Mouse (Mus musculus) MEL (cell line): ENCODE measurements at regions not wholly inside any gene's neighbourhood (a gene's known extent, or its start where the extent isn't known, plus 50 kb on each side); places are given as distances from the start of the nearest gene placed in this dataset.

Experiments used
- DNase-seq: peaks from one replicate; pipeline ENCODE4 v3.0.0; 2011; ENCODE audit warnings: low read depth, low spot score
- H3K27ac ChIP-seq: 2 replicates; pipeline ENCODE4 v1.5.1; 2012; ENCODE audit warnings: low read depth, mild to moderate bottlenecking, control low read depth, low read length, moderate library complexity; ENCODE audit not compliant: control insufficient read depth
- H3K27me3 ChIP-seq, 2 experiments: fragments of 150-350 bp in 1 of 2; sonication (generic) in 1 of 2; 2 replicates each; pipeline ENCODE4 v1.6.1; 2012; ENCODE audit warnings: low read length in 2 of 2, mild to moderate bottlenecking in 2 of 2, improper control_type of control experiment in 1 of 2, moderate library complexity in 1 of 2; ENCODE audit not compliant: insufficient read depth in 2 of 2, control insufficient read depth in 1 of 2
- H3K36me3 ChIP-seq, 2 experiments: 2 replicates each; pipeline ENCODE4 v1.6.1; 2012 to 2014; ENCODE audit warnings: low read length in 2 of 2, improper control_type of control experiment in 1 of 2, inconsistent platforms in 1 of 2, mild to moderate bottlenecking in 1 of 2; ENCODE audit not compliant: insufficient read depth in 2 of 2, control insufficient read depth in 1 of 2
- H3K4me1 ChIP-seq, 2 experiments: fragments of 150-350 bp in 1 of 2; sonication (generic) in 1 of 2; 2 replicates each; pipeline ENCODE4 v1.6.1; 2012; ENCODE audit warnings: low read length in 2 of 2, improper control_type of control experiment in 1 of 2, mild to moderate bottlenecking in 1 of 2; ENCODE audit not compliant: insufficient read depth in 2 of 2, control insufficient read depth in 1 of 2
- H3K4me3 ChIP-seq, 2 experiments: fragments of 150-350 bp in 1 of 2; sonication (generic) in 1 of 2; 2 replicates each; pipeline ENCODE4 v1.5.1; 2012; ENCODE audit warnings: low read depth in 2 of 2, low read length in 2 of 2, mild to moderate bottlenecking in 2 of 2, moderate library complexity in 2 of 2, control low read depth in 1 of 2, improper control_type of control experiment in 1 of 2; ENCODE audit not compliant: control insufficient read depth in 1 of 2, insufficient read depth in 1 of 2
- H3K79me2 ChIP-seq: 2 replicates; pipeline ENCODE4 v1.6.1; 2012; ENCODE audit warnings: mild to moderate bottlenecking, low read length, moderate library complexity; ENCODE audit not compliant: control insufficient read depth, poor library complexity, insufficient read depth
- H3K9ac ChIP-seq: 2 replicates; pipeline ENCODE4 v1.6.1; 2012; ENCODE audit warnings: low read depth, mild to moderate bottlenecking, control low read depth, low read length, moderate library complexity; ENCODE audit not compliant: control insufficient read depth, poor library complexity, severe bottlenecking
- H3K9me3 ChIP-seq: fragments of 150-350 bp; sonication (generic); replicated peaks from 2 replicates; pipeline ENCODE4 v1.6.1; 2012; ENCODE audit warnings: mild to moderate bottlenecking, low read length, improper control_type of control experiment, moderate library complexity; ENCODE audit not compliant: insufficient read depth
- CTCF ChIP-seq, 3 experiments: IDR thresholded peaks in 2 of 3; conservative IDR thresholded peaks in 1 of 3; 2 replicates each; pipeline ENCODE4 v1.5.1; 2011 to 2012; ENCODE audit warnings: low read length in 3 of 3, low read depth in 2 of 3, mild to moderate bottlenecking in 2 of 3, improper control_type of control experiment in 1 of 3, inconsistent platforms in 1 of 3, mixed read lengths in 1 of 3, moderate library complexity in 1 of 3; ENCODE audit not compliant: control insufficient read depth in 1 of 3, insufficient read depth in 1 of 3, poor library complexity in 1 of 3, severe bottlenecking in 1 of 3
- GATA1 ChIP-seq: IDR thresholded peaks from 2 replicates; pipeline ENCODE4 v1.6.1; 2011; ENCODE audit warnings: low read depth, low read length, improper control_type of control experiment
- JUND ChIP-seq: IDR thresholded peaks from 2 replicates; pipeline ENCODE4 v1.6.1; 2011; ENCODE audit warnings: low read depth, mild to moderate bottlenecking, improper control_type of control experiment, low read length
- MAFK ChIP-seq: IDR thresholded peaks from 2 replicates; pipeline ENCODE4 v1.6.1; 2011; ENCODE audit warnings: low read depth, mild to moderate bottlenecking, low read length, improper control_type of control experiment, borderline replicate concordance
- MXI1 ChIP-seq: IDR thresholded peaks from 2 replicates; pipeline ENCODE4 v1.6.1; 2011; ENCODE audit warnings: mild to moderate bottlenecking, low read depth, low read length, improper control_type of control experiment
- RAD21 ChIP-seq: IDR thresholded peaks from 2 replicates; pipeline ENCODE4 v1.6.1; 2011; ENCODE audit warnings: mild to moderate bottlenecking, low read depth, low read length, improper control_type of control experiment
- SMC3 ChIP-seq: IDR thresholded peaks from 2 replicates; pipeline ENCODE4 v1.6.1; 2011; ENCODE audit warnings: low read depth, low read length, improper control_type of control experiment
- USF1 ChIP-seq: IDR thresholded peaks from 2 replicates; pipeline ENCODE4 v1.6.1; 2014; ENCODE audit warnings: low read depth, mild to moderate bottlenecking, inconsistent platforms, low read length, improper control_type of control experiment, moderate library complexity

- Histone ChIP-seq H3K27me3 (no peaks in the 10 kb centered on the region), H3K36me3 (no peaks in the 10 kb centered on the region), H3K79me2 (no peaks in the 10 kb centered on the region), H3K9me3 (no peaks in the 10 kb centered on the region), H3K9ac (no peak overlapping the region), H3K4me1 (no peaks in the 10 kb centered on the region), H3K27ac (no peak overlapping the region)
- no peak for DNase-seq
- TF ChIP-seq CTCF (IDR thresholded peaks at IDR 0.05 in 2 of 3, conservative IDR thresholded peaks at IDR 0.05 in 1 of 3; ENCODE audit: control insufficient read depth in 1 of 3, insufficient read depth in 1 of 3, low read depth in 2 of 3, low read length in 3 of 3, poor library complexity in 1 of 3, severe bottlenecking in 1 of 3) = no peak
- no peak for TF ChIP-seq MAFK
- no peak for TF ChIP-seq GATA1
- no peak for TF ChIP-seq USF1
- TF ChIP-seq, all 39 proteins: peak for 0
- no peak overlapping the region for H3K4me3 ChIP-seq
These were observed 145.4 kb downstream of the Gm9008 start for GRCm38 (mm10) chr6:76352141-76352540.

- TF ChIP-seq RAD21 = no peak
- TF ChIP-seq MXI1 = no peak
- peak; percentile 40; the same call in 1 of the 2 replicates for TF ChIP-seq MAFK
- no peak for TF ChIP-seq SMC3
- no peak for TF ChIP-seq USF1
- no peaks in the 10 kb centered on the region for H3K4me1 ChIP-seq
These were observed 149.1 kb downstream of the Gm9008 start for GRCm38 (mm10) chr6:76348445-76348844.

GRCm38 (mm10) chr6:76330176-76330575, 167.4 kb downstream of the Gm9008 start:
- Histone ChIP-seq H3K36me3 (no peaks in the 10 kb centered on the region), H3K4me3 (no peak overlapping the region), H3K9me3 (no peaks in the 10 kb centered on the region), H3K27me3 (no peaks in the 10 kb centered on the region), H3K27ac (no peak overlapping the region), H3K4me1 (no peaks in the 10 kb centered on the region), H3K9ac (no peak overlapping the region), H3K79me2 (no peaks in the 10 kb centered on the region)
- DNase-seq = no peak
- TF ChIP-seq JUND = no peak

More at GRCm38 (mm10) chr6:76348445-76348844, 149.1 kb downstream of the Gm9008 start:
- no peaks in the 10 kb centered on the region for H3K79me2 ChIP-seq
- no peak for DNase-seq
- no peaks in the 10 kb centered on the region for H3K9me3 ChIP-seq
- no peak overlapping the region for H3K9ac ChIP-seq
- H3K27me3 ChIP-seq = no peaks in the 10 kb centered on the region
- H3K27ac ChIP-seq = no peak overlapping the region
- H3K4me3 ChIP-seq = no peak overlapping the region
- no peaks in the 10 kb centered on the region for H3K36me3 ChIP-seq
